Mouse (Mus musculus) left cerebral cortex, adult 9 months (tissue): ENCODE results near the gene Vsig10.
"Not testable (repeated sequence)": the region's sequence is repeated elsewhere in the genome, so short reads cannot be mapped to it uniquely, and the experiment has no call there.

Experiments
- DNase-seq, 2 experiments: peaks; one replicate each; pipeline ENCODE4 v3.0.0; 2022; ENCODE audit warnings: low spot score in 2 of 2

Gene Vsig10

GRCm38 (mm10) chr5:117318741-117319629 is at the start of gene Vsig10:
Gene Vsig10, plus strand, starts transcription at chr5:117319083.
- peak in 1 of 2 experiments; percentile 45 for DNase-seq

GRCm38 (mm10) chr5:117269395-117269794 is 49.5 kb upstream of the Vsig10 start:
- no peak for DNase-seq

GRCm38 (mm10) chr5:117271945-117272344 is 46.9 kb upstream of the Vsig10 start:
- peak in 1 of 2 experiments; percentile 86 for DNase-seq

DNA sequence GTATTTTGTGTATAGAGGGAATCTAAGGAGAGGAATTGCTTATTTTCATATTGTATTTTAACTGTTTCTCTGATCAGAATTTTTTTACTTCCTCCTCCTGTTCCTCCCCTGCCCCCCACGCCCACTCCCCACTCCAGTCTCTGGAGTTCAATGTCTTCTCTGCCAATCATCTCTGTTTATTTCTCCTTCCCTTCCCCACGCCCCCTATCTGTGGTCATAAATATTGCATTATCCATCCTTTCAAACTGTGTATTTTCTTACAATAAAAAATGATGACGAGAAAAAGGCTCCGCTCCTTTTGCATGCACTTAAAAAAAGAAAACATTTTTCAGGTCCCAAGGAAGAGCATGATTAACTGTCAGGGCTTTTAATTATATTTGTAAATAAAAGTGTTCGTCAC is 44.1 kb upstream of the Vsig10 start:
- no peak for DNase-seq

- no peak for DNase-seq
Measured at GRCm38 (mm10) chr5:117277784-117278183, 41.1 kb upstream of the Vsig10 start.

DNA sequence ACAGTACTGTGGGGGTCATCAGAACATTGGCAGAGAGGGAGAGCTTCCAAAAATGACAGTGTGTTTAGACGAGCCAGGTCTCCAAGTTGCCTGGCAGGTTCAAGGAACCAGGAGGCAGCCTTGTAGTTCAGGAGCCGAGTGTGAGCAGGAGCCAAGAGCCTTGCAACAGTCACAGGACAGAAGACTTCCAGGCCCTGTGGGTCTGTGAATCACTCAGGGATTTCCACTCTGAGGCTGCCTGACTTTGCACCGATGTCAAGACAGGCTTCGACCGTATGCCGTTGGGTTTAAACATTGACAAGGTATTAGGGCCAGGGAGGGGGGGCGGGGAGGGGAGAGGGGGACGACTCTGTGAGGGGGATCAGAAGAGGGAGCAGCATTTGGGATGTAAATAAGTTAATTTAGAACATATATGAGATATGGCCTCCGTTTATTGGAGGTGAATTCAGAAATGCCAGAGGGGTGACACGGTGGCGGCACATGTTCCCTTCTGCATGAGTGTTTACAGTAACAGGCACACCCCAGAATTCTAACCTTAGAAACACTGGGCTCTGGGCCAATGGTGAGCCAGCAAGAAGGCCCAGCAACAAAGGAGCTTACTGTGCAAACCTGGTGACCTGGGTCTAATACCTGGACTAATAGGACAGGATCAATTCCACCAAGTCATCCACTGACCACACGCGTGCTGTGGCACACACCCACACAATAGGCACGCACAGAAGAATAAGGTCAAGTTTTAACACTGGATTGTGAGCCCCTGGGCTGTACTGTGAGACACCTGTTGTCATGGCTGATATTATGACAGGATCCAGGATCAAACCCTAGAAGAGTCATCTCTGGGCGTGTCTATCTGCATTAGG is 39.8 kb upstream of the Vsig10 start:
- no peak for DNase-seq

GRCm38 (mm10) chr5:117279669-117280050 is 39.2 kb upstream of the Vsig10 start:
- DNase-seq = no peak

DNA sequence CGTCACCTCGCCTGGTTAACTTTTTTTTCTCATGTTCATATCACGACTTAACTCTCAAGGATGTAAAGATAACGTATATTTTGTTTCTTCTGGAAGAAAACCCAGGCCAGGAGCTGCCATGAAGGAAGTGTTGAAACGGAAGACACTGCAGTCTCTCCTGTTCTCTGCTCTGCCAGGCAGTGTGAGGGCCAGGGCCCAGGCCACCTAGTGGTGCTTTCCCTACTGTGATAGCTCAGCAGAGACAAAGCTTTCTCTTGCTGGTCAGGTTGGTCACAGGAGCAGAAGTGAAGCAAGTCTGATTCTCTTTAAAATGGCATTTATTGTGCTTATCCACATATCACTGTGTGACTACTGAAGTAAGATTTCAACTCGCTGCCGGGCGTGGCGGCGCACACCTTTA is 37.3 kb upstream of the Vsig10 start:
- no peak for DNase-seq

DNA sequence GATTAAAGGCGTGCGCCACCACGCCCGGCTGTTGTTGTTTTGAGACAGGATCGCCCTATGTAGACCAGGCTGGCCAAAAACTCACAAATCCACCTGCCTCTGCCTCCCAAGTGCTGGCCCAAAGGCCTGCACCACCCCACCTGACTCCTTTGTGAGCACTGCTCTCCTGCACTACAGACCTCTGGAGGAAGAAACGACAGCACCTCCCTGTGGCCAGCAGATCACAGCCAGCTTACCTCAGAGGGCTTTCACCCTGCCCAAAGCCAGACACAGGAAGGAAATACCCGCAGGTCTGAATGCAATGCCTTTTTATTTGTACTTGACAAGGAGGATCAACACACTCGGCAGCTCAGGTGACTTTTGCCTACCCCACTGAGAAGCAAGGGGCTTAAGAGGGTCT is 36.5 kb upstream of the Vsig10 start:
- no peak for DNase-seq

GRCm38 (mm10) chr5:117284029-117284428 is 34.9 kb upstream of the Vsig10 start:
- peak in 1 of 2 experiments; percentile 58 for DNase-seq

- no peak for DNase-seq
Measured at GRCm38 (mm10) chr5:117284682-117285081, 34.2 kb upstream of the Vsig10 start.

DNA sequence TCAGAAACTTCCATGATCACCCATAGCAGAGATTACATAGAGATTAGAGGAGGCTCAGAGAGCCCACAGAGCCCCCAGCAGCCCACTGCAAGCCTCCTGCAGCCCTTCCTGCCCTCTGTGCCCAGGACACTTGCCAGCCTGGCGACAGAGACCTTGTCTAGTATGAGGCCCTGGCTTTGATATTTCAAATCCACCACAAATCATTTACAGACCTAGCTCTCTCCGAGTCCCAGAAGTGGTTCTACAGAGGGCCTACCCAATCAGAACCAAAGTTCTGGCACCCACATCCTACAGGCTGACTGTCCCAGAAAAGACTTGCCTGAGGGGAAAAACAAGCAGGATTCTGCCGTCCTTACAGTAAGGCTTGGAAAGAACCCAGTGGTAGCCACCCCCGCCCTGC is 33.6 kb upstream of the Vsig10 start:
- no peak for DNase-seq

DNA sequence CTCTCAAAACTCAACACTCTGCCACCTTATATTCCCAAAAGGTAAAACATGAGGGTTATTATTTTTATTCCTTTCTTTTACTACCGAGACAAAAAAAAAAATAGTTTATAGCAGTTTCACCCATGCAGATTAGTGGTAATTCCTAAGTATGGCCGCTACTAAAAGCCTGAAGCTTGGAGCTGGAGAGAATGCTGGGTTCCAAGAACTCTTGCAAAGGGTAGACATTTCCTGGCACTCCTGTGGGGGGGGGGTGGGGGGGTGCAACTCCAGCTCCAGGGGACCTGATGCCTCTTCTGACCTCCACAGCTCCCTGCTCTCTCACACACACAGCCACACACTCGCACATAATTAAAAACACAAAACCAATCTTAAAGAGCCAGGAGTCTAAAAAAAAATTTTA is 32.6 kb upstream of the Vsig10 start:
- DNase-seq = no peak

GRCm38 (mm10) chr5:117286831-117287822 is 31.8 kb upstream of the Vsig10 start, which contains the start of gene Pebp1:
Gene Pebp1, minus strand, starts transcription at chr5:117287625.
- peak; percentile 78 to 95 for DNase-seq

DNA sequence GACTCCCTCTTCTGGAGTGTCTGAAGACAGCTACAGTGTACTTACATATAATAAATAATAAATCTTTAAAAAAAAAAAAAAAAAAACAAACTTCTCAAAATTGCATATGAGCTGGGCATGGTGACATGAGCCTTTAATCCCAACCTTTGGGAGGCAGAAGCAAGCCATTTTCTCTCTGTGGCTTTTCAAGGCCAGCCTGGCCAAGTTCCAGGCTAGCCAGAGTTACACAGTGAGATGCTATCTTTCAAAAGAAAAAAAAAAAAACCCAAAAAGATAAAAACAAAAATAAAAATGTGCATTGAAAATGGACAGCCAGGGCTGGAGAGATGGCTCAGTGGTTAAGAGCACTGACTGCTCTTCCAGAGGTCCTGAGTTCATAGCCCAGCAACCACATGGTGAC is 29.2 kb upstream of the Vsig10 start:
- DNase-seq = no peak

GRCm38 (mm10) chr5:117290081-117290480 is 28.8 kb upstream of the Vsig10 start:
- no peak for DNase-seq

DNA sequence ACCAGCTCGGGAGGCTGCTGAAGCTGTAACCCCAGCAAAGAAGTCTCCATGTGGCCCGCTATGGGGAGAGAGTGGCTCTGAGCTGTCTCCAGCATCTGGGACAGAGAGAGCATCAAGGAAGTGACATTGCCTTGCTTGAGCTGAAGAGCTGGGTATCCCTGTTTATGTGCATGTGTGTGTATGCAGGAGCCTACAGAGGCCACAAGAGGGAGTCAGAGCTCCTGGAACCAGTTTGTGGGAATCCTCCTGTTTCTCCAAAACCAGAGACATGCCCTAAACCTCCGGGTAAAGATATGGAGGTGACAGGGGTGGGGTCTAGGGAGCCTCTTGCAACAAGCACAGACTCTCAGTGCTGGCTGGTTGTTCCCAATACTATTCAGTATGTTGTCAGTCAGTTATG is 27.6 kb upstream of the Vsig10 start:
- DNase-seq = no peak

- no peak for DNase-seq
Measured at GRCm38 (mm10) chr5:117292547-117292946, 26.3 kb upstream of the Vsig10 start.

GRCm38 (mm10) chr5:117293776-117294175 is 25.1 kb upstream of the Vsig10 start:
- DNase-seq = not testable (repeated sequence)

DNA sequence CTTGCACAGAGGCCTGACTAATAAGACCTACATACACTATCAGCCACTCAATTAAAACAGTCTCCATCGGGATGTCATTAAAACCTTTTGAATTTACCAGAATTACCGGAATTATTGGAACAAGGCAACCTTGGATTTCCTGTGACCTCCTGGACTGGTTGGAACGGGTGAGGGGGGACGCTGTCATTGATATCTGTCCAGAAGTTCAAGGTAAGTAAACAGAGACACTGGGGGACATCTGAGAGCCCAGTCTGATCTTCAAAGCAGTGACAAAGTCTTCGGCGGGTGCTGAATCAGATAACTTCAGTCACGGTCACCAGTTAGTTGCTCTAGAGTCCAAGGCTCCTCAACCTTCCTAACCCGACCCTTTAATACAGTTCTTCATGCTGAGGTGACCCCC is 23.9 kb upstream of the Vsig10 start:
- DNase-seq = no peak

GRCm38 (mm10) chr5:117302899-117303298 is 16.0 kb upstream of the Vsig10 start:
- no peak for DNase-seq
